Mouse (Mus musculus) cerebellum, postnatal 36 days (tissue): ENCODE measurements at regions not wholly inside any gene's neighbourhood (a gene's known extent, or its start where the extent isn't known, plus 50 kb on each side); places are given as distances from the start of the nearest gene placed in this dataset.
"Not testable (repeated sequence)": the region's sequence is repeated elsewhere in the genome, so short reads cannot be mapped to it uniquely, and the experiment has no call there.

Experiments
- DNase-seq, 2 experiments: peaks; one replicate each; pipeline ENCODE4 v3.0.0; 2021 to 2022; ENCODE audit warnings: mixed read lengths in 2 of 2

DNA sequence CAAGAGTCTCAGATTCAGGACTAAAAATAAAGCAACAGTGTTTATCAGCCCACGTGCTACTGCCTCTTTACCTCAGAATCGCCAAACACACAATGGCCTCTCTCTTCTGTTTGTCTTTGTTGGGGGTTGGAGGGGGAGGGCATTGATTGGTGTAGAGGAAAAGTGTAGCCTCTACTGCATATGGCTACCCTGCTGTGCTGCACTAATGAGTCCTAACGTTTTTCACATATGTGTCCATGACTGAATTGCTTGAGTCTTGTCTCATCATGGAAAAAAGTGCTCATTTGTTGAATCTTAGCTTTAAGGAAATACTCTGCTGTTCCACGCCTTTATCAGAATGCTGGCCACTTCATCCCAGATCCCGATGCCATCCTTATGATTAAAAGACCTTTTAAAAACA, 459.7 kb upstream of the N6amt1 start:
- DNase-seq, result no peak

DNA sequence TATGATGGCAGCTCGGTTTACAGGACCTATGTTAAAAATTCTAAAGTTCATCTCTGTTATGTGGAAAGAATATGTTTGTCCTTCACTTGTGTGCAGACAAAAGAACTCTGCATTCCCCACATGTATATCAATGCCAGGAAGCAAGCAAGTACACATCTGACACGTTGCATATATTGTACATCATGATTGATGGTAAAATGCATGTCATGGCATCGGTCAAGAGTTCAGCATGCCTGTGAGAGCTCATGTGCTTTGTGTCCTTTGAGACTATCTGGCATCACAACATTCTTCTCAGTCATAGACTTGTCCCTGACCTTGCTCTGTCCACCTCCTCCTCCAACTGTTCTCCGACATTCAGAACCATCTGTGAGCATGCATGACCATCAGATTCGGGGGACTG, 465.6 kb upstream of the N6amt1 start:
- no peak for DNase-seq

DNA sequence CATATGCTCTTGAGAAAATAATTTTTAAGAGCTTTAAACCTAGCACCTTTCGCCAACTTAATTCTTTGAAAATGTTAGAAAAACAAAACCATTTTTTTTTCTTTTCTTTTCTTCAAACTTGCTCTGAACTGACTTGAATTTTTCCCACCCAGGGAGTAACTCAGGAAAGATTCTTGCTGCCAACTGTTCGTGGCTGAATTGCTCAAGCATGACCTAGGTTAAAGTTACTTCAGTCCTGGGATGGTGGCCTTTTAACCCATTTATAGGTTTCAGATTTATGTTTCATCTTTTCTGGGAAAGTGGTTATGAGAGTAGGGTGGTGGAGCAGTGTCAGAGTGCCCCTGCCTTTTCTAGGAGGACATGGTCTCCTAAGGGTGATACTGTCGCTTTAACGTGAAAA, 466.4 kb upstream of the N6amt1 start:
- DNase-seq, result no peak

DNA sequence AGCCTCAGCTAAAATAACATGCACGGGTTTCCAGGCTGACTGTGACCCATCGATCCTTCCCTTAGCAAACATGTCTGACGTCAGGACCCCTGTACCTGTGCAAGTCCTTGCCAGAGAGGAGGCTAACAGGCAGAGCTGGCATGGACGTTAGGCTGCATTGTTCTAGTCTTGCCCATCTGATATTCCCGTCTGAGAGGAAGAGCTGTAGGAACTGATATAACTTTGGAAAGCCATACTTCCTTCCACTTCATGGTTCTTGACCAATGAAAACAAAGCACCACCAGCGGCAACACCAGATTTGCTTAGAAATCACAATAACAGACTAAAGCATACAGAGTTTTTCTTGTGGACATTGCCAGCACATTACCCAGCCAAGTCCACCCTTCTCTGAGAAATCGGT, 470.1 kb upstream of the N6amt1 start:
- no peak for DNase-seq

DNA sequence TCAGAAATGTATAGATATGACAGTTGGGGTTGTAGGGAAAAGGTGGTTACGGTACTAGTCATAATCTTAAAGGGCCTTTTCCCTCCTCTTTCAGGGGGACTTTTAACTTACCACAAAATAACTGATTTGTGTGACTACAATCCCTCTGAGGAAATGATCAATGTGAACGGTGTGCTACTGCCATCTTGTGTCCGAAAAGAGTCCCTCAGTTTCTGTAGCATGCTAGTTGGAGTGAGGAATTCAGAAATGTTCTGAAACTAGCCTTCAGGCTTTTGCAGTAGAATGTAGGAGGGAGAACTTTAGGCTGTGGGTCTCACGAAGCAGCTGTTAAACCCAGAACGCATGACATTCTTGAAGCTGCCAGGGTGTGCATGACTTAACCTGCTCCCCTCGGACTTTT, 471.5 kb upstream of the N6amt1 start:
- peak; percentile 29 to 52 for DNase-seq

DNA sequence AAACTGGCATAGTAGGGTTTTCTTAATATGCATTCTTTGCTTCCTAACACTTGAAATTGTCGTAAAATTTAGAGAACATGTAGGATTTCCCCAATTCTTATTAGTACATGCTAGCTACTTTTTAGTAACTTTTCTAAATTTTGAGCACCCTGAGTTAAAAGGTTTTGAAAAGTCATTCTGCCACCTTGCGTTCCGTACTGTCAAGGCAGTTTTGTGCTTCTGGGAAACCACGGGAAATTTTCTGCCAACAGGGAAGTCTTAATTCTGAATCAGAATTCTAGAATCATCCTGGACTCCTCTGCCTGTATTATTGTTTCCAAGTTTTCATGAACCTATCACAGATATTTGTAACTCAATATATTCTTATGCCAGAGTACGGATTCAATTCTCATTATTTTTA, 472.4 kb upstream of the N6amt1 start:
- DNase-seq, result no peak

DNA sequence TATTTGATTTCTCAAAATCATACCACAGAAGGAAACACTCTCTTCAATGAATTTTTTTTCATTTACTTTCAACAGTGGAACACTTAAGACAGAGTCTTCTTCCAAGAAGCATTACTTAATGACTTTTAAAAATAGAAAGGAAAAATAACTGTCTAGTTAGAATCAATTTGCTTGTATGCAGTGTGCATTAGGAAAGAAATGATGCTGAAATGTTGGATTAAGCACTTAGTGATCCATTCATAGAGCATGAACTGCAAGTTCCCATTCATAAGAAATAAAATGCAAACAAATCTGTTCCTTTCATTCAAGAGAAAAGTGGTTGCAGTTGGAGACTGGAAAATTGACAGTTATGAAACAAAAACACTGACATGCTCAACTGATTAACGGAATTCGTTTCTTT, 493.2 kb upstream of the N6amt1 start:
- DNase-seq, result no peak

DNA sequence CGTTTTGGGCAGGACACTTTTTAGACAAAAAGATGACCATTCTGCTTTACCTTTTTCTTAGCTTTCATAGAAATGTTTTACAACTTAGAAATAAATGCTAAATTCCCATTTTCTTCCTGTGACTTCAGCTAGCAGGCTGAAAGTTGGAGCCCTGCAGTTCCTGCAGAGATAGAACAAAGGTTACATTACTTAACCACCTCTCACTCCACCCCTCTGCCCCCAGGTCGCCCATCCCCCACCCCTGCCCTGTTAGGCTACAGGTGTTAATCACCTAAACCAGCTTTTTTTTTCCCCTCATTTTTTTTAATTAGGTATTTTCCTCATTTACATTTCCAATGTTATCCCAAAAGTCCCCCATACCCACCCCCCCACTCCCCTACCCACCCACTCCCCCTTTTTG, 498.1 kb upstream of the N6amt1 start:
- DNase-seq, result no peak

DNA sequence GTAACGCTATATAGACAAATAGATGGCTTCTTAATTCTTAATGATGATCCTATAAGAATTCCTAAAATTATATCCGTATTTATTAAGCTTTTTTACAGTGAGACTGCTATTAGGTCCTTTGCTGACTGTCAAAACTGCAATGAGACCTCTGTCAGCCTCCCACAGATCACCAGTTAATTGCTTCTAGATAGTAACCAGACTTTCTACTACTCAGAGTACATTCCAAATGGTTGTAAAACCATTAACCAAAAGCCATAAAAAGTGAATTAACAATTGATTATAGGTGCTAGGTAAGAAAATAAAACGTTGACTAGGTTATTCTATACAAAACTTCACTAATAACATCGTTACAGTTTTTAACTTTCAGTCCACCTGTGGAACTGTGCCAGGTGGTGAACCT, 498.7 kb upstream of the N6amt1 start:
- no peak for DNase-seq

DNA sequence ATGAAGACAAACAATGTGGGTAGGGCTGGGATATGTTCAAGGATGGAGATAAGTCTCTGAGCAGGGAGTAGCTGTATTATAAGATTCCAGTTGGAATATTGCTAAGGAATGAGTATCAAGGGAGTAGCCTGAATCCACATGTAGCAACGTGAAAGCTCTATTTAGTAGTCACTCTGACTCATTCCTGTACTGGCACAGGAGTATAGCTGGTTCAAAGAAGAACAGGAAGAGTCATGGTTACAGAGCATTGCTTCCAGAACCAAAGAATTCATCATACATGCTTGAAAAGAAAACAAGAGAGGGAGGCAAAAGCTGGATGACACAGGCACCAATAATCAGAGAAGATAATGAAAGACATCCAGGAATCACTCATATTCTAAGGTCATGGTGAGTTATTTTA, 500.6 kb upstream of the N6amt1 start:
- no peak for DNase-seq

DNA sequence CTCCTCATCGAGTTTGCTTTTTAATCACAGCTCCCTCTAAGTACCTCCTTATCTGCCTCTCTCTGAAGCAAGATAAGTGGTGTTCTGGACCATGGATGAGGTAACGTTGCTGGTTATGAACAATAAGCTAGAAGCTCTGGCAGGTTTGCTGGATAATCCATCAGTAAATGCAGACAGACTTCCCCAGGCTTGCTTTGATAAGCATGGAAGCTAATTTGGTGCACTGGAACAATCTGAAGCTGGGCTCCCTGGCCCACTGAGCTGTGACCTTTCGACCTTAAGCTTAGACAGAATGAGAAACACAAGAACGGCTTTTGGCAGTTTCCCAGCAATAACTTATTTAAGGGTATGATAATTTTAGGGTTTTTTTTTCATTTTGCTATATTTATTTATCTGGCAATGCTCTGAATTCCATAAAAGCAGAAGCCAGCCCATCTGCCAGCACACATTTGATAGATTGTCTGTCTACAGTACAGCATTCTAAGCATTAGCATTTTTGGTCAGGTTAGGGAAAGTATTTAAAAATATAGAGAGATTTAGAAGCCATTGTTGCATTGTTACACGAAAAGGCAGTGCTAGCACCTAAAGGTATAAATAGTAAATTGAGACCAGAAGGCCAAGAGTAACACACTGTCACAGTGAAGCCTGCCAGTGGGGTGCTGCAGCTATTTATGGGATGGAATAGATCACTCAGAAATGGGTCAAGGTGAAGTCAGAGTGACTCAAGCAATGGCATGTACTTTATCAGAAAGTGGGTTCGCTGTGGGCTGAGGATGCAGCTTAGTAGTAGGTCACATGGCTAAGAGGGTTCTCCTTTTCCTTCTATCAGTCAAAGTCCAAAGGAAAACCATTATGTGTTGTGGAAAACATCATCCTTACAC, 515.3 kb upstream of the N6amt1 start:
- DNase-seq, result no peak

DNA sequence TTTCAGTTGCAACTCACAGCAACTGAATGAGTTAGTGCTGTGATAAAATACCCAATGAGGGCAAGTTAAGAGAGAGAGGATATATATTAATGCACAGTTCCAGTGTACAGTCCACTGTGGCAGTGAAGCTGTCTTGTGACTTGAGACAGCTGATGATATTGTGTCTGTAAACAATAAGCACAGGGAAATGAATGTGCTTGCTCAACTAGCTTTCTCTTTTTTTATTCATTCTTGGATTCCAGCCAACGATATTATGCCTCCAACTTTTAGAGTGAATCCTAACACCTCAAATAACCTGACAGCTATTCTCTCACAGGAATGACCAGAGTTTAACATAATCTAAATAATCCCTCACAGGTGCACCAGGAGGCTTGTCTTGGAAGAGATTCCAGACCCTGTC, 526.3 kb upstream of the N6amt1 start:
- DNase-seq, result no peak

DNA sequence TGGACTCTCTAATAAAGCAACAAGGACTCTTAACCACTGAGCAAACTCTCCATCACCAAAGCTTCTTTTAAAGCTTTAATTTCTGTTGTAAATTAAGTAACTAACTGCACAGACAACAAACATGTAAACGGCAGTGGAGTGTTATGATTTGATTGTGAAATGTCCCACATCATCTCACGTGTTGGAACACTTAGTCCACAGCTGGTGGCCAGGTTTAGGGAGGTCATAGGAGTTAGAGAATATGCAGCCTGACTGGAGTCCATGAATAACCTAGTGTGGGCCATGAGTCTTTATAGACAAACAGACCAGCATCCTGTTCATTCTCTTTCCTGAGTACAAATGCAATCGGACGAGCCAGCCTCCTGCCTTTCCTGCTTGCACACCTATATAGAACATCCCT, 527.3 kb upstream of the N6amt1 start:
- no peak for DNase-seq

DNA sequence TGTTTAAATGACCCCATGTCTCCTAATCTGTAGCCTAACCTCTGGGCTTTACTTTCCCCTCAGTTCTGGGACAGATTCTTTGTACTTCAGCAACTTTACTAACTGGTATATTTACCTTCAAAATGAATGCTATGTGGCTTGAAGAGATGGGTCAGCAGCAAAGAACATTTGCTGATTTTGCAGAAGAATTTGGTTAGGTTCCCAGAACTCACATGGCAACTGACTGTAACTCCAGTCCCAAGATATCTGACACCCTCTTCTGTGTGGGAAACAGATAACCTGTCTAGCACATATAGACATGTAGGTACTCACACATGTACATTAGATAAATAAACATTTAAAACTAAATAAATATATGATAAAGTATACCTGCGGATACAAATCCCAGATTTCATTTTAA, 530.5 kb upstream of the N6amt1 start:
- DNase-seq, result no peak

DNA sequence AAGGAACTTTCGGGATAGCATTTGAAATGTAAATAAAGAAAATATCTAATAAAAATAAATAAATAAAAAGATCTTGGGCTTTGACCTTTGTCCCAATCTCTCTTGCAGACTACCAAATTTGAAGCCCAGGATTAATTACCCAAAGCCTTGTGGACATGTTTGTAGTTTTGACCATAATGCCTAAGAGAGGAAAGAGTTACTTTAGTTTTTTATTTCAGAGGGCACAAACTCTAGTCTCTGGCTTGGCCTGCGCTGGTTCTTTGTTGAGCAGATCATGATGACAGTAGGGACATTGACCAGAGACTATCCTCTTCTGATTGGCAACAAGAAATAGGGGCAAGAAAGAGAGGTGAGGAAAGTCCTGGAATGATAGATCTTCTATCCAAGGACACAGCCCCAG, 532.4 kb upstream of the N6amt1 start:
- no peak for DNase-seq

DNA sequence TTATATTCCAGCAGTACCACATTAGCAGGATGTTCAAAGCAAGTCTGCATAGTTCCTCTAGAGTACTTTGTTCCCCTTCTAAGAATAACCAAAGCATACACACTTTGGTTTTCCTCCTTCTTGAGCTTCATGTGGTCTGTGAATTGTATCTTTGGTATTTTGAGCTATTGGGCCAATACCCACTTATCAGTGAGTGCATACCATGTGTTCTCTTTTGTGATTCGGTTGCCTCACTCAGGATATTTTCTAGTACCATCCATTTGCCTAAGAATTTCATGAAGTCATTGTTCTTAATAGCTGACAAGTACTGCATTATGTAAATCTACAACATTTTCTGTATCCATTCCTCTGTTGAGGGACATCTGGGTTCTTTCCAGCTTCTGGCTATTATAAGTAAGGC, 535.3 kb upstream of the N6amt1 start:
- not testable (repeated sequence) for DNase-seq

DNA sequence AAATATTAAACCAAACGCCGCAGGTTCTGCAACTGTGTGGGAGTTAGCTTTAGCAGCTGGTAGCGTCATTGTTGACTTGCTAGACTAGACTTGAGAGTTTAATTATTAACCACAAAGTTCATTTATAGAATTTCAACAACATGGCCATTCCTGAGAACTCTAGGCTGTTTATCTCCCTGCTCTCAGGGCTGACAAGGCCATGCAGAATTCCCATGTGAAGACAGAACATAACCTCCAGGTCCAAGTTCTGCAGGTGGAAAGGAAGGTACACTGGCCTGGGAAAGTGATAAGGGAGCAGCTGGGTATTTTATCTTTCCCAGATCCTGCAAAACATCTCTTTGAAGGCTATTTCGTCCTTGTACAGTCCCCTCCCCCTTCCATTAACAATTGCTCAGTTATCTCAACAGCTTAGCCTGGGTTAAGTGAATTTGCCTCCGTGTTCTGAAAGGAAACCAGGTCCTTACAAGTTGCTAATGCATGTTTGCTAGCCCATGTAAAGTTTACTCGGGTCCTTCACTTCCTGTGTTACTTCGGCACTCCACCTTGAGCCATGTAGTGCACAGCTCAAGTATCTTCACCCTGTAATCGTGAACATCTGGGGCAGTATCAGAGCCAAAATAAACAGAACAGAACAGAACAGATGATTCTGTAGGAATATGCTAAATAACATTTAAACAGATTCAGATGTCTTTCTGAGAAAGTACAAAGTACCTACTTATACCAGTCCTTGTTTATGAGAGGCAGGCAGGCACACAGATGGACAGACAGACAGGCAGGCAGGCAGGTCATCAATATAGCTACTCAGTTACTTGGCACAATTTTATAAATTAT, 537.0 kb upstream of the N6amt1 start:
- DNase-seq, result no peak

DNA sequence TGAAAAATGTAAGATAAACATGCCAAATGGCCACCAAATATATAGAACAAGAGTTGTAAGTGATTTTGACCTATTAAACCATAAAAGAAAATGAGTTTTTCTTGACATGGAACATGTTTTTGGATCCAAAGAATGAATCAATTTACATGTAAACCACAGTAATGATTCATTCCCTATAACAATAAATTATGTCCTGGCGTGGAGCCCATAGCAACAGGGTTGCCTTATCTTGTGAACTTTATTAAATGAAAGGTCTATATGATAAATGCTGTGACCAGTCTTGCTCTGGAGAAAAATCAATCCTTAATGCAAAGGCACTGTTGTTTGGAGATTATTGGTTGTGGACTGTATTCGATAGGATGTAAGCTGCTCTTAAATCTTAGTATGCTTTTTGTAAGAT, 538.0 kb upstream of the N6amt1 start:
- DNase-seq, result no peak

DNA sequence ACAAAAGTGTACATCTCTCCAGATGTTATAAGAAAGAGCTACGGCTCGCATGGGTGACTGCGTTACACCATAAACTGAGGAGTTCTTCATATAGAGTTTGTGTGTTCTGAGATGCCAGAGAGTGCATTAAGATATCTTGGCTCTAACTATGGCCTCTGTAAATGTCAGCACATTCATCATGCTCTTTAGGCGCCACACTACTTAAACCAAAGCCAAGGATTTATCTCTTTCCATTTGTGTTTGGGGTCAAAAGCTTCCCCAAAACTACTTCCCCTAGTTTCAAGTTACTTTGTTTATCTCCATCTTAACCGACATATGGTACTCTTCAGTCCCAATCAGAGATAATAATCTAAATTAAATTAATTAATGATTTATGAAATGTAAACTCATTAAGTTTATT, 541.3 kb upstream of the N6amt1 start:
- no peak for DNase-seq

DNA sequence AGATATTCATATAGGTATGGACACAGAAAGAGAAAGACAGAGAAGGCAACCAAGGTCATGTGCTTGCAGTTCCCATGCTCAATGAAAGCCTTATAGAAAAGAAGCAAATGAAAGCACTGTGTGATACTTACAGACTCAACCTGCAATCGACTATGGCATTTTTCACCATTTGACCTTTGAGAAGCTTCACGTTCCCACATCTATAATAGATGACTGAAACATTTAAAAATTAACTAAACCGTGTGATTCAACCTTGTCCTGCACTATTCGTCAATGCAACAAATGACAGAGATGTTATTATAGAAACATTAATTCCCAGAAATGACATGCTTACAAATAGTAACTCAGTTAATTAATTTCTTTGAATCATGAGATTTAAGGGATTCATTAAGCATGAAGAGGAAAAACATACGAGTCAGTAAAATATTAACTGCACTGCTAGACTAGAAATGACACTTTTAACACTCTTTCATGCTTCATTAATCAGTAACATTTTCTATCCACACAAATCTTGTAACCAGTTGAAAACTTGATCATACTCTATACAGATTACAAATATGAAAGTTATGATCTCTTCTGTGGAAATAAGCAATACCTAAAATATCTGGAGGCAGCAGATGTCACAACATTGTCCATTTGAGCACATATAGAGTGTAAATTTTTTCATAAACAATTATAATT, 545.2 kb upstream of the N6amt1 start:
- DNase-seq, result no peak

DNA sequence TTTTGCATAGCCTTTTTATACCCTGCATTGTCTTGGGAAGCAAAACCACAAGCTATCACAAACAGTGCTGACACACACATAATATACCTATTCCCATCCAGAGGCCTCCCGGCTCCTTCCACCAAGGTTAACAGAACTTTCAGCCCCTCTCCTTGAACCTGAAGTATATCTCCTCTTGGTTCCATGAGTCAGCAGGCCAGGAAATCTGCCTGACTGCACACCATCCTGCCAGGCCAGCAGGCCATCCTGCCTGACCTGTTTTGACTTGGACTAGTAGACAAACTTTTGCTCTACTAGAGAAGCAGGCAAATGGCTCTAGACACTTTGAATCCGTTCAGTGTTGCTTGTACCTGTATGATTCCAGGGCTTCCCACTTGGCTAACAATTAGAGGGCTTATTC, 547.6 kb upstream of the N6amt1 start:
- no peak for DNase-seq

DNA sequence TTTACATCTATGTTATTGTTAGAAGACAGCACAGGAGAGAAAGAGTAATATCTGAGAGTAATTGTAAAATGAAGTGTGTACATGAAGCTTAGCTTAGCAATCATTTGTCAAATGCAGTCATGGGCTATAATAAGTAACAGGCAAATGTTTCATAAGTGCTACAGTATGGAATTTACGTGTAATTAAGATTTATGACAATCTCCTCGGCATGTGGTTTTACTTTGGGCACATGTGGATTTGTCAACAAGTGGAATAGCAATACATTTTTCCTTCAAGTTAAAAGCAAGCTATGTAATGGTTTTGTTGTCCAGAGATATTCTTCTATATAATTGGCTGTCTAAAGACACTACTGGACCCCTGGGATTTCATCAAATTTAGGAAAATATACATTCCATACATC, 577.9 kb upstream of the N6amt1 start:
- DNase-seq, result no peak

DNA sequence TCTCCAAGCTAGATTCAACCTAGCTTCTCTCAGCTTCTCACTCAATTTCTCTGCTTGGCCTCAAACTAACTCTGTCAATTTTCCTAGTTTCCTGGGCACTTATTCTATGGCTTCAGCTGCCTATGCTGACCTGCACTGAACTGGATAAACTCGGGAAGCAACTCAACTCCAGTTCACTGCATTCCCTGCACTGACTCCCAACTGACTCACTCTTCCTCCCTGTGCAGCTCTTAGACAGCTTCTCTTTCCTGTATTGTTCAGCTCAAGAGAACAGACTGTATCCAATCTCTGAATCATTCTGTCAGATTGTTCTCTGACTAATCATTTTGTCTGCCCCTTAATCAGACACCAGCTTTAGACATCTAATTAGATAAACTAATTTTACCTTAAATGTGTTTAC, 581.4 kb upstream of the N6amt1 start:
- DNase-seq, result no peak

DNA sequence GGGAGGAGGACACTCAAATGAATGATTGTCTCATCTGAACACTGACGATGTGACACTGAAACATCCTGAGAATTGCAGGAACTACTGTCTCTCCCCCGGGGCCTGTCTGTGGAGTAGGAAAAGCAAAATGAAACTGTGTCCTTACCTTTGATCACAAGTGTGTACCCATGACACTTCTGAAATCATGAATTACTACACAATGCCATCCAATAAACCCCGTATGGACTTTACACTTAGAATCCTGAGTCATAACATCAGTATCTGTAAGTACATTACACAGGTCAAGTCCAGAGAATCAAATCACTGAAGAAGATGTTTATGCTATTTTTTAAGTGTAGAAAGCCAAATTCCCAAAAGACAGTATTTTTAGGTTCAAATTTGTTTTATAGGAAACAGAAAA, 585.1 kb upstream of the N6amt1 start:
- DNase-seq, result no peak
